Comparison of ENCODE assay signal across 8 mouse cellular contexts in the genomic region with DNA sequence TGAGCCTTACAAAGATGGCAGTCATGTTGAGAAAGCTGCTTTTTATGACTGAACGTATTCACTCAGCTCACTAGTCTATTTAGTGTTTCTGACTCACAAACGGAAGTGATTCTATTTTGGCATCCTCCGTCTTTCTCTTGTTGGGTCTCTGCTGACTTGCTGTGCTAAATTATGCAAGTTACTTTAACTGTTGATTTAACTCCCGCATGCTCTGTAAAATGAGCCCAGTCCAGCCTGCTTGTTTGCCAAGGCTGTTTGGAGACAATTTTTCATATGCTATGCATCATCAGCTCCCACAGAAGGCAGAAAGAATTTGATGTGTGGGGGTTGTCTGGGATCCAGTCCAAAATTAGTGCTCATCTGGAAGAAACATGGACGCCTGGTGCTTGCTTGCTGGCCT. TPM values are rescaled to one million over a fixed set of nuclear protein-coding genes. Genes with fewer than 3 reads are reported as not detected.
DNase-seq lines count a peak whose midpoint lies in the region; ATAC-seq and TF ChIP-seq lines count a peak whose summit lies in the region.

No protein-coding gene starts in this region.

- no peaks in the 10 kb centered on the region for H3K36me3 ChIP-seq in forebrain, embryonic 13.5 days (ENCODE audit: poor library complexity, severe bottlenecking)
- no peaks in the 10 kb centered on the region for H3K36me3 ChIP-seq in forebrain, embryonic 11.5 days (ENCODE audit: control insufficient read depth, insufficient read depth, low read length)
- H3K36me3 ChIP-seq in intestine, embryonic 15.5 days, result no peaks in the 10 kb centered on the region
- no peaks in the 10 kb centered on the region for H3K36me3 ChIP-seq in stomach, postnatal 0 days (ENCODE audit: control insufficient read depth, insufficient read depth, low read length)

- no peaks in the 10 kb centered on the region for H3K9me3 ChIP-seq in forebrain, embryonic 13.5 days (replicated peaks)
- H3K9me3 ChIP-seq in forebrain, embryonic 11.5 days (ENCODE audit: control insufficient read depth, low read length), result no peaks in the 10 kb centered on the region
- no peaks in the 10 kb centered on the region for H3K9me3 ChIP-seq in intestine, embryonic 15.5 days
- H3K9me3 ChIP-seq in stomach, postnatal 0 days (ENCODE audit: control insufficient read depth, low read length), result no peaks in the 10 kb centered on the region

- DNase-seq in forebrain, embryonic 11.5 days (ENCODE audit: low spot score), result no peak
- peak; percentile 20 for DNase-seq in urinary bladder, postnatal 25 days (ENCODE audit: low spot score)
- DNase-seq in urinary bladder, postnatal 10 days (ENCODE audit: low spot score), result no peak
- peak; percentile 53 to 78 for DNase-seq in left cerebral cortex, postnatal 14 days (ENCODE audit: low spot score in 2 of 2)
- DNase-seq in stomach, postnatal 0 days (ENCODE audit: low spot score), result peak; percentile 32
- no peak for DNase-seq in spleen, postnatal 4 days (ENCODE audit: low spot score in 2 of 2)

- H3K27ac ChIP-seq in forebrain, embryonic 13.5 days, result peak overlapping the region; percentile 2; the same call in 1 of the 2 replicates
- H3K27ac ChIP-seq in forebrain, embryonic 11.5 days (ENCODE audit: low read depth, low read length), result no peak overlapping the region
- H3K27ac ChIP-seq in intestine, embryonic 15.5 days, result 0 out of 2 replicates have a peak overlapping the region, but pooled peaks have one; percentile 41
- H3K27ac ChIP-seq in stomach, postnatal 0 days (replicated peaks), result peak overlapping the region; percentile 89

- H3K9ac ChIP-seq in forebrain, embryonic 13.5 days, result no peak overlapping the region
- H3K9ac ChIP-seq in forebrain, embryonic 11.5 days (ENCODE audit: low read length), result no peak overlapping the region
- no peak overlapping the region for H3K9ac ChIP-seq in intestine, embryonic 15.5 days
- no peak overlapping the region for H3K9ac ChIP-seq in stomach, postnatal 0 days (ENCODE audit: low read length)

- H3K27me3 ChIP-seq in forebrain, embryonic 13.5 days, result 0 out of 2 replicates have a peak, but pooled peaks cover 6% of the 10 kb centered on the region
- 0 out of 2 replicates have a peak, but pooled peaks cover 2% of the 10 kb centered on the region for H3K27me3 ChIP-seq in forebrain, embryonic 11.5 days (ENCODE audit: control insufficient read depth, insufficient read depth, low read length)
- H3K27me3 ChIP-seq in intestine, embryonic 15.5 days (replicated peaks), result no peaks in the 10 kb centered on the region
- no peaks in the 10 kb centered on the region for H3K27me3 ChIP-seq in stomach, postnatal 0 days (ENCODE audit: control insufficient read depth, insufficient read depth, low read length)

- no peak for ATAC-seq in forebrain, embryonic 13.5 days
- no peak for ATAC-seq in forebrain, embryonic 11.5 days (replicated peaks; ENCODE audit: low FRiP score)
- ATAC-seq in intestine, embryonic 15.5 days, result peak; percentile 48
- peak; percentile 58; the same call in 1 of the 2 replicates for ATAC-seq in stomach, postnatal 0 days (ENCODE audit: low FRiP score, low TSS enrichment)

- no peak overlapping the region for H3K4me2 ChIP-seq in forebrain, embryonic 13.5 days
- H3K4me2 ChIP-seq in forebrain, embryonic 11.5 days (ENCODE audit: low read depth, low read length, severe bottlenecking), result no peak overlapping the region
- H3K4me2 ChIP-seq in intestine, embryonic 15.5 days (replicated peaks), result no peak overlapping the region
- no peak overlapping the region for H3K4me2 ChIP-seq in stomach, postnatal 0 days (replicated peaks; ENCODE audit: low read depth)

- intact Hi-C loops in left cerebral cortex, postnatal 14 days (cut with DNase I), result no loop called here

- WGBS in forebrain, embryonic 13.5 days, result 55% methylated on average over 5 of the region's 5 CpGs
- 76% methylated on average over 5 of the region's 5 CpGs for WGBS in forebrain, embryonic 11.5 days
- WGBS in intestine, embryonic 15.5 days, result 42% methylated on average over 5 of the region's 5 CpGs
- WGBS in stomach, postnatal 0 days, result 9% methylated on average over 5 of the region's 5 CpGs

- no peak for TF ChIP-seq CTCF in stomach, postnatal 0 days (IDR thresholded peaks at IDR 0.05; ENCODE audit: low read depth)

- H3K4me3 ChIP-seq in forebrain, embryonic 13.5 days, result no peak overlapping the region
- H3K4me3 ChIP-seq in forebrain, embryonic 11.5 days (ENCODE audit: low read depth, low read length), result no peak overlapping the region
- H3K4me3 ChIP-seq in intestine, embryonic 15.5 days (replicated peaks), result no peak overlapping the region
- H3K4me3 ChIP-seq in stomach, postnatal 0 days (ENCODE audit: low read depth, low read length), result no peak overlapping the region

- H3K4me1 ChIP-seq in forebrain, embryonic 13.5 days, result peaks cover 19% of the 10 kb centered on the region
- H3K4me1 ChIP-seq in forebrain, embryonic 11.5 days (replicated peaks; ENCODE audit: control insufficient read depth, insufficient read depth, low read length), result peaks cover 3% of the 10 kb centered on the region; the same call in 1 of the 2 replicates
- 0 out of 2 replicates have a peak, but pooled peaks cover 9% of the 10 kb centered on the region for H3K4me1 ChIP-seq in intestine, embryonic 15.5 days (replicated peaks)
- H3K4me1 ChIP-seq in stomach, postnatal 0 days (replicated peaks; ENCODE audit: control insufficient read depth, insufficient read depth), result peaks cover 5% of the 10 kb centered on the region

- no peak for TF ChIP-seq EP300 in stomach, postnatal 0 days (optimal IDR thresholded peaks at IDR 0.05)

RNA-seq across cellular contexts. Expression of gene Plekhh2, which starts 1.3 kb away (rescaled TPM):
- polyA plus RNA-seq in forebrain, embryonic 13.5 days (2015; fragmentation: Nextera tagmentation; extraction: Ambion mirVana), result 0.89 and 1.7 TPM in 2 replicates
- polyA plus RNA-seq in forebrain, embryonic 11.5 days (2014; fragmentation: Nextera tagmentation; extraction: Ambion mirVana), result 3.2 and 3.5 TPM in 2 replicates
- polyA plus RNA-seq in intestine, embryonic 15.5 days (2015; fragmentation: Nextera tagmentation; extraction: Ambion mirVana), result 7.4 and 8.0 TPM in 2 replicates
- 1 to 10 TPM; 4.6 to 5.1 TPM for total RNA-seq in left cerebral cortex, postnatal 14 days (2021)
- 2.3 and 2.4 TPM in 2 replicates for polyA plus RNA-seq in stomach, postnatal 0 days (2015; fragmentation: Nextera tagmentation; extraction: Ambion mirVana)

RNA-seq across cellular contexts. Expression of gene Thada, which starts 44.4 kb away (rescaled TPM):
- 6.4 and 6.9 TPM in 2 replicates for polyA plus RNA-seq in forebrain, embryonic 13.5 days (2015; fragmentation: Nextera tagmentation; extraction: Ambion mirVana)
- polyA plus RNA-seq in forebrain, embryonic 11.5 days (2014; fragmentation: Nextera tagmentation; extraction: Ambion mirVana), result 10.9 and 13.8 TPM in 2 replicates
- polyA plus RNA-seq in intestine, embryonic 15.5 days (2015; fragmentation: Nextera tagmentation; extraction: Ambion mirVana), result 6.3 and 6.9 TPM in 2 replicates
- 10 to 100 TPM; 11.4 to 14.1 TPM for total RNA-seq in left cerebral cortex, postnatal 14 days (2021)
- polyA plus RNA-seq in stomach, postnatal 0 days (2015; fragmentation: Nextera tagmentation; extraction: Ambion mirVana), result 1.6 and 2.0 TPM in 2 replicates

Comparison
In these comparisons a context has a peak if more than half of its experiments do, and no peak if none do; other contexts are left out.
1. DNase-seq: peak in urinary bladder, postnatal 25 days (single experiment), left cerebral cortex, postnatal 14 days (2 of 2) and stomach, postnatal 0 days (single experiment); none in forebrain, embryonic 11.5 days (single experiment), urinary bladder, postnatal 10 days (single experiment) and spleen, postnatal 4 days (0 of 2).
2. ATAC-seq: peak in intestine, embryonic 15.5 days (single experiment) and stomach, postnatal 0 days (single experiment); none in forebrain, embryonic 13.5 days (single experiment) and forebrain, embryonic 11.5 days (single experiment).